Mouse (Mus musculus): Measurements from ENCODE around the gene Fes. TPM values are rescaled to one million over a fixed set of nuclear protein-coding genes. Genes with fewer than 3 reads are reported as not detected.

The Fes gene
- polyA plus RNA-seq, 1 experiment = 53.1 TPM

DNA sequence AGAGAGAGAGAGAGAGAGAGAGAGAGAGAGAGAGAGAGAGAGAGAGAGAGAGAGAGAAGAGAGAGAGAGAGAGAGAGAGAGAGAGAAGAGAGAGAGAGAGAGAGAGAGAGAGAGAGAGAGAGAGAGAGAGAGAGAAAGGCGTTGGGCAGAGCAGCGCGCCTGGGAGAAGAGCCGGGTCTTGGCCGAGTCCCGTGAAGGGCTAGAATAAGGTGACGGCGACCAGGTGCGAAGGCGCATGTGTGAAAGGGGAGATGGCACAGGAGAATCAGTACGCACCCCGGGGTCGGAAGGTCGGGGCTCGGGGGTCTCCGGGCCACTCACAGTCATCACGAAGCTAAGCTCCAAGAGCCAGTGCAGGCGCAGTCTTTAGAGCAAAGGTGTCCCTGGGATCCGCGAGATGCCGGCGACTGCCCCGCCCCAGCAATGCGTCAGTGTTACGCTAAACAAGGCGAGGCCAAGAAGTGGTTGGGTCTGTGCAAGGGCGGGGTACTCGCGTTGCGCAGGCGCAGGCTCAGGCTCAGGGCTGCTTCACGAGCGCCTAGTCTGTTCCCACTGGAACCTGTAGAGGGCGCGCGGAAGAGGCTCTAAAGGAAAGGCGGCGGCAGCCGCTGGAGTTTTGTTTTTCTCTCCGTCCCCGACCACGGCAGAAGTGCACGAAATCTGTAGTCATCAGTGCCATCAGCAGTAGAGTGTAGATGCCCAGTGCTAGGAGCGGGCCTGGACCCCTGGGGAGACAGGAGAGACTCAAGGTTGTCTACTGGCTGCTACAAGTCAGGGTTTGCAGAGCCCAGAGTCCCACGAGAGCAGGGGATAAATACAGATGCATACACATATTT lies 47.7 kb downstream of the Fes start:
- TF ChIP-seq GATA1 (IDR thresholded peaks at IDR 0.05; ENCODE audit: borderline replicate concordance, low read length) (no peak), FLI1 (IDR thresholded peaks at IDR 0.05; ENCODE audit: low read length) (no peak)
- Histone ChIP-seq H3K4me3 (replicated peaks) (peak overlapping the region; percentile 94), H3K27me3 (replicated peaks) (no peaks in the 10 kb centered on the region), H3K36me3 (replicated peaks; ENCODE audit: low read length) (peaks cover 38% of the 10 kb centered on the region), H3K9me3 (no peaks in the 10 kb centered on the region), H3K4me1 (peaks cover 77% of the 10 kb centered on the region)

DNA sequence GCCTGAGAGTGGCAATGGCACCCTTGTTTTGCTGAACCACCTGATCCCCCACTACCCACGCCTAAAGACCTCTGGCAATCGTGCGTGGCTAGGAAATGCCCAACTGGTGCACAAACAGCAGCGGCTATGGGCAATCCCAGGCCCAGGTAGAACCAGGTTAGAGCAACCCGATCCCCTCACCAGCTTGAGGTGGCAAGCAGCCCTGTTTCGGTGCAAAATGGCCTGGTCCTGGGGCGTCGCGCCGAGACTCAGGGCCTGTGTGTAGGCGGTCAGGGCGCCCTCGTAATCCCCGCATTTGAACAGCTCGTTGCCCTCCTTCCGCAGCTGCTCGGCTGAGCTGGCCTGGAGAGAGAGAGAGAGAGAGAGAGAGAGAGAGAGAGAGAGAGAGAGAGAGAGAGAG lies 48.4 kb downstream of the Fes start:
- H3K4me3 ChIP-seq (replicated peaks) = peak overlapping the region; percentile 93
- TF ChIP-seq FLI1 (IDR thresholded peaks at IDR 0.05; ENCODE audit: low read length) (no peak), GATA1 (IDR thresholded peaks at IDR 0.05; ENCODE audit: borderline replicate concordance, low read length) (no peak)
- no peaks in the 10 kb centered on the region for H3K27me3 ChIP-seq (replicated peaks)
- peaks cover 45% of the 10 kb centered on the region for H3K36me3 ChIP-seq (replicated peaks; ENCODE audit: low read length)
- no peaks in the 10 kb centered on the region for H3K9me3 ChIP-seq
- peaks cover 81% of the 10 kb centered on the region for H3K4me1 ChIP-seq

DNA sequence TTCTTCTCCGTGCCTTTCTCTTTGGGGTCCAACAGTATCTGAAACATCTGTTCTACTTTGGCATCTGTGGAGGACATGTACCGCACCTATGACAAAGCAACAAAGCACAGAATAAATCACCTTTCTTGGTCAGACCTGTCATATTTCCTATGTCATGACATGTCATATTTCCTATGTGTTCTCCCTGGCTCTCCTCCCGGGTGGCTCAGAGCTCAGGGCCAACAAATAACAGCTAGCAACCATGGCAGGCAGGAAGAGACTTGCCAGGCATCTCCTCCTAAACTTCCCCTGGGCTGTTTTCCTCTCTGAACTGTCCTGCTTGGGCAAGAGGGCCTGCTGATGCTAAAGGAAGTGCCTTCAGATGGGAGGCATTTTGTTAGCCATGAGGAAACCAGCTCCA lies 50.8 kb downstream of the Fes start:
- no peak overlapping the region for H3K4me3 ChIP-seq (replicated peaks)
- H3K27me3 ChIP-seq (replicated peaks) = no peaks in the 10 kb centered on the region
- H3K36me3 ChIP-seq (replicated peaks; ENCODE audit: low read length) = peaks cover 69% of the 10 kb centered on the region
- peaks cover 62% of the 10 kb centered on the region for H3K4me1 ChIP-seq
- no peak for TF ChIP-seq GATA1 (IDR thresholded peaks at IDR 0.05; ENCODE audit: borderline replicate concordance, low read length)
- TF ChIP-seq FLI1 (IDR thresholded peaks at IDR 0.05; ENCODE audit: low read length) = no peak
- peaks cover 10% of the 10 kb centered on the region for H3K9me3 ChIP-seq

DNA sequence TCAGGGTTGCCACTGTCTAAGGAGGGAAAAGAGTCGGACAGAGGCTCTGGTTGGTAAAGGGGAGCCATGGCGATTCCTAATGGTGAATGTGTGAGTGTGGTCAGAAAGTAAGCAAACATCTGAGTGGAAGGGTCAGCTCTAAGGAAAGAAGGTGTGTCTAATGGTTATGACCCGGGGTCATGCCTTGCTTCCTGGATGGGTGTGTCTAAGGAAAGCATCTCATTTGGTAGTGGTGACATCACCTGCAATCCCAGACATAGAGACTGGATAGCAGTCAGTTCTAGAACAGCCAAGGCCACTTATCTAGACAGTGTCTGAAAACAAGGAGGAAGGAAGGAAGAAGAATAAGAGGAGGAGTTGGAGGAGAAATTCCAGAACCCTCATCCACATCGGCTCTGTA lies 52.9 kb downstream of the Fes start:
- Histone ChIP-seq H3K36me3 (replicated peaks; ENCODE audit: low read length) (peaks cover 90% of the 10 kb centered on the region), H3K4me1 (peaks cover 52% of the 10 kb centered on the region)
- TF ChIP-seq GATA1 (IDR thresholded peaks at IDR 0.05; ENCODE audit: borderline replicate concordance, low read length) (no peak), FLI1 (IDR thresholded peaks at IDR 0.05; ENCODE audit: low read length) (no peak)

DNA sequence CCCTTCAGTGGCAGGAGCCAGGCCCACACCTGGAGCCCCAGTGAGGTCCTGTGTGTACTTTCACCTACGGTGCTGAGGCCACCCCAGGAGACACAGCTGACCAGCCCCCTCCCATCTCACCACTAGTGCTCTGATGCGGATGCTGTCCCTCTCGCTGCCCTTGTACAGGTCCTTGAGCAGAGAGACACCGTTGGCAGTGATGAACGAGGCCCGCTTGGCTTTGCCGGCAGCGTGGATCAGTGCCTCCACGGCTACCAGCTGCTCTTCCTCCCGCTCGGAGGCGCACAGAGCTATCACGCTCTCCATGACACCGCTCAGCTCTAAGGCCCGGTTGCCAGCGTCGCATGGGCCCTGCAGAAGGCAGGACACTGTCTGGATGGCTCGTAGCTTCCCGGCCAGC lies 56.3 kb downstream of the Fes start:
- Histone ChIP-seq H3K27me3 (replicated peaks) (no peaks in the 10 kb centered on the region), H3K36me3 (replicated peaks; ENCODE audit: low read length) (peaks cover 100% of the 10 kb centered on the region), H3K4me3 (replicated peaks) (peak overlapping the region; percentile 13), H3K9me3 (peaks cover 10% of the 10 kb centered on the region), H3K4me1 (peaks cover 40% of the 10 kb centered on the region)
- TF ChIP-seq GATA1 (IDR thresholded peaks at IDR 0.05; ENCODE audit: borderline replicate concordance, low read length) = no peak
- no peak for TF ChIP-seq FLI1 (IDR thresholded peaks at IDR 0.05; ENCODE audit: low read length)

More for the DNA sequence above, 52.9 kb downstream of the Fes start:
- Histone ChIP-seq H3K27me3 (replicated peaks) (no peaks in the 10 kb centered on the region), H3K9me3 (peaks cover 10% of the 10 kb centered on the region), H3K4me3 (replicated peaks) (no peak overlapping the region)

DNA sequence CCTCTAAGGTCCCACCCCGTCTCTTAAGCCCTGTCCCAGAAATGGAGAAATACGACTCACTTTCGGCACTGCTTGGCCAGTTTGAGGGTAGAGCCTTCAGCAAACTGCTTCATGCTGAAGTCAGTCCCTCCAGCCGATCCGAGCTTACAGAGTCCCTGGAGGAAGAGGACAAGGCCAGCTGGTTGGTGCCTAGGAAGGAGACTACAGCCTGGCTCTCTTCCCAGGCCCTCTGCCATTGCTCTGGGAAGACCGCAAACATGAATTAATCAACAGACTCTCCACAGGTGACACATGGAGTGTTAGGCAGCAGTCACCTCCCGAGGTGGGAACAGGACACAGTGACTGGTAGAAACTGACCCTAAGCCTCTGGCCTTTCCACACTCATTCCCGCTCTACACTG lies 57.5 kb downstream of the Fes start:
- Histone ChIP-seq H3K4me1 (peaks cover 39% of the 10 kb centered on the region), H3K27me3 (replicated peaks) (no peaks in the 10 kb centered on the region), H3K4me3 (replicated peaks) (no peak overlapping the region), H3K9me3 (peaks cover 10% of the 10 kb centered on the region), H3K36me3 (replicated peaks; ENCODE audit: low read length) (peaks cover 100% of the 10 kb centered on the region)
- TF ChIP-seq GATA1 (IDR thresholded peaks at IDR 0.05; ENCODE audit: borderline replicate concordance, low read length) (no peak), FLI1 (IDR thresholded peaks at IDR 0.05; ENCODE audit: low read length) (no peak)

Other genes starting within 250 kb of the Fes start
- 30.8 and 31.0 TPM in 2 replicates for gene Sema4b, start 201.1 kb downstream of the Fes start, polyA plus RNA-seq (2012; ENCODE audit: insufficient read depth, low replicate concordance)
- 42.4 and 54.0 TPM in 2 replicates for gene Cib1, start 155.1 kb downstream of the Fes start, polyA plus RNA-seq (2012; ENCODE audit: insufficient read depth, low replicate concordance)
- 1.6 and 7.0 TPM in 2 replicates for gene Gdpgp1, start 155.1 kb downstream of the Fes start, polyA plus RNA-seq (2012; ENCODE audit: insufficient read depth, low replicate concordance)
- gene Ttll13, start 141.6 kb downstream of the Fes start, polyA plus RNA-seq (2012; ENCODE audit: insufficient read depth, low replicate concordance) = 0.11 TPM in 1 of 2 replicates, not detected in the other
- 3.8 and 39.8 TPM in 2 replicates for gene Ngrn, start 126.7 kb downstream of the Fes start, polyA plus RNA-seq (2012; ENCODE audit: insufficient read depth, low replicate concordance)
- gene Vps33b, start 118.3 kb downstream of the Fes start, polyA plus RNA-seq (2012; ENCODE audit: insufficient read depth, low replicate concordance) = 1.8 and 5.0 TPM in 2 replicates
- gene Prc1, start 93.5 kb downstream of the Fes start, polyA plus RNA-seq (2012; ENCODE audit: insufficient read depth, low replicate concordance) = 5.6 TPM in 1 of 2 replicates, not detected in the other
- 4.7 and 5.0 TPM in 2 replicates for gene Rccd1, start 63.5 kb downstream of the Fes start, polyA plus RNA-seq (2012; ENCODE audit: insufficient read depth, low replicate concordance)
- 37.4 and 78.5 TPM in 2 replicates for gene Unc45a, start 46.9 kb downstream of the Fes start, polyA plus RNA-seq (2012; ENCODE audit: insufficient read depth, low replicate concordance)
- gene Hddc3, start 44.8 kb downstream of the Fes start, polyA plus RNA-seq (2012; ENCODE audit: insufficient read depth, low replicate concordance) = 17.4 and 104 TPM in 2 replicates
- 36.1 and 38.2 TPM in 2 replicates for gene Man2a2, start 16.6 kb downstream of the Fes start, polyA plus RNA-seq (2012; ENCODE audit: insufficient read depth, low replicate concordance)
- 72.7 and 125 TPM in 2 replicates for gene Furin, start 17.5 kb upstream of the Fes start, polyA plus RNA-seq (2012; ENCODE audit: insufficient read depth, low replicate concordance)
- 2.4 and 150 TPM in 2 replicates for gene Blm, start 147.2 kb upstream of the Fes start, polyA plus RNA-seq (2012; ENCODE audit: insufficient read depth, low replicate concordance)

All from megakaryocyte, embryonic 14.5 days (primary cell).